Mouse (Mus musculus): ENCODE results near the gene Gas7. TPM values are rescaled to one million over a fixed set of nuclear protein-coding genes. Genes with fewer than 3 reads are reported as not detected.

The Gas7 gene
- polyA plus RNA-seq, 1 experiment from 2014 or later: 27.0 TPM

GRCm38 (mm10) chr11:67496796-67497195, 41.6 kb downstream of the Gas7 start:
- Histone ChIP-seq H3K4me3 (no peak overlapping the region), H3K27me3 (no peaks in the 10 kb centered on the region), H3K9ac (no peak overlapping the region), H3K36me3 (no peaks in the 10 kb centered on the region), H3K4me2 (no peak overlapping the region), H3K4me1 (no peaks in the 10 kb centered on the region), H3K27ac (no peak overlapping the region), H3K9me3 (no peaks in the 10 kb centered on the region)
- 72% methylated on average over 1 of the region's 1 CpGs for WGBS
- ATAC-seq (ENCODE audit: insufficient number of reproducible peaks, low FRiP score, low TSS enrichment, low read depth): no peak

GRCm38 (mm10) chr11:67500115-67500514, 44.9 kb downstream of the Gas7 start:
- Histone ChIP-seq H3K9me3 (no peaks in the 10 kb centered on the region), H3K4me1 (no peaks in the 10 kb centered on the region), H3K36me3 (no peaks in the 10 kb centered on the region), H3K27me3 (no peaks in the 10 kb centered on the region), H3K4me3 (no peak overlapping the region), H3K9ac (no peak overlapping the region), H3K27ac (no peak overlapping the region), H3K4me2 (no peak overlapping the region)
- ATAC-seq (ENCODE audit: insufficient number of reproducible peaks, low FRiP score, low TSS enrichment, low read depth): no peak
- WGBS: 88% methylated on average over 2 of the region's 2 CpGs

GRCm38 (mm10) chr11:67501468-67502244, 46.4 kb downstream of the Gas7 start:
- H3K4me3 ChIP-seq: no peak overlapping the region
- H3K9me3 ChIP-seq: no peaks in the 10 kb centered on the region
- H3K4me2 ChIP-seq: no peak overlapping the region
- H3K9ac ChIP-seq: no peak overlapping the region
- H3K27ac ChIP-seq: no peak overlapping the region
- no peaks in the 10 kb centered on the region for H3K27me3 ChIP-seq
- 70% methylated on average over 7 of the region's 7 CpGs for WGBS
- ATAC-seq (ENCODE audit: insufficient number of reproducible peaks, low FRiP score, low TSS enrichment, low read depth): no peak
- no peaks in the 10 kb centered on the region for H3K36me3 ChIP-seq
- H3K4me1 ChIP-seq: no peaks in the 10 kb centered on the region

- Histone ChIP-seq H3K36me3 (no peaks in the 10 kb centered on the region), H3K9me3 (no peaks in the 10 kb centered on the region), H3K9ac (no peak overlapping the region), H3K4me1 (no peaks in the 10 kb centered on the region), H3K4me2 (no peak overlapping the region), H3K4me3 (no peak overlapping the region), H3K27ac (no peak overlapping the region), H3K27me3 (no peaks in the 10 kb centered on the region)
- WGBS: 80% methylated on average over 1 of the region's 1 CpGs
- no peak for ATAC-seq (ENCODE audit: insufficient number of reproducible peaks, low FRiP score, low TSS enrichment, low read depth)
Measured at GRCm38 (mm10) chr11:67509219-67509876, 54.1 kb downstream of the Gas7 start.

- Histone ChIP-seq H3K27ac (no peak overlapping the region), H3K9ac (no peak overlapping the region), H3K36me3 (no peaks in the 10 kb centered on the region), H3K4me2 (no peak overlapping the region), H3K9me3 (no peaks in the 10 kb centered on the region), H3K4me1 (peaks cover 8% of the 10 kb centered on the region), H3K4me3 (no peak overlapping the region), H3K27me3 (no peaks in the 10 kb centered on the region)
- no peak for ATAC-seq (ENCODE audit: insufficient number of reproducible peaks, low FRiP score, low TSS enrichment, low read depth)
- WGBS: 89% methylated on average over 4 of the region's 4 CpGs
Measured at GRCm38 (mm10) chr11:67510831-67511230, 55.6 kb downstream of the Gas7 start.

- no peak overlapping the region for H3K4me2 ChIP-seq
- H3K4me3 ChIP-seq: no peak overlapping the region
- no peak overlapping the region for H3K9ac ChIP-seq
- H3K27ac ChIP-seq: no peak overlapping the region
- no peaks in the 10 kb centered on the region for H3K9me3 ChIP-seq
- ATAC-seq (ENCODE audit: insufficient number of reproducible peaks, low FRiP score, low TSS enrichment, low read depth): no peak
- no peaks in the 10 kb centered on the region for H3K27me3 ChIP-seq
- H3K36me3 ChIP-seq: no peaks in the 10 kb centered on the region
- whole genome bisulfite sequencing: 84% methylated on average over 4 of the region's 4 CpGs
- H3K4me1 ChIP-seq: peaks cover 15% of the 10 kb centered on the region
Measured at GRCm38 (mm10) chr11:67513001-67513400, 57.8 kb downstream of the Gas7 start.

- H3K4me1 ChIP-seq: peaks cover 15% of the 10 kb centered on the region
- H3K9me3 ChIP-seq: no peaks in the 10 kb centered on the region
- no peak overlapping the region for H3K9ac ChIP-seq
- H3K4me2 ChIP-seq: no peak overlapping the region
- no peaks in the 10 kb centered on the region for H3K27me3 ChIP-seq
- 88% methylated on average over 8 of the region's 8 CpGs for WGBS
- H3K36me3 ChIP-seq: no peaks in the 10 kb centered on the region
- ATAC-seq (ENCODE audit: insufficient number of reproducible peaks, low FRiP score, low TSS enrichment, low read depth): no peak
- no peak overlapping the region for H3K27ac ChIP-seq
- H3K4me3 ChIP-seq: no peak overlapping the region
Measured at GRCm38 (mm10) chr11:67514401-67514800, 59.2 kb downstream of the Gas7 start.

GRCm38 (mm10) chr11:67515020-67515911, 60.0 kb downstream of the Gas7 start:
- Histone ChIP-seq H3K4me2 (no peak overlapping the region), H3K4me3 (no peak overlapping the region), H3K4me1 (peaks cover 15% of the 10 kb centered on the region), H3K27ac (peak overlapping the region; percentile 69), H3K36me3 (no peaks in the 10 kb centered on the region), H3K27me3 (no peaks in the 10 kb centered on the region), H3K9ac (no peak overlapping the region), H3K9me3 (no peaks in the 10 kb centered on the region)
- ATAC-seq (ENCODE audit: insufficient number of reproducible peaks, low FRiP score, low TSS enrichment, low read depth): peak; percentile 42; the same call in 1 of the 2 replicates
- WGBS: 33% methylated on average over 5 of the region's 5 CpGs

GRCm38 (mm10) chr11:67515912-67516305, 60.7 kb downstream of the Gas7 start:
- no peak for ATAC-seq (ENCODE audit: insufficient number of reproducible peaks, low FRiP score, low TSS enrichment, low read depth)
- Histone ChIP-seq H3K36me3 (no peaks in the 10 kb centered on the region), H3K27ac (peak overlapping the region; percentile 54; the same call in 1 of the 2 replicates), H3K9ac (no peak overlapping the region), H3K4me1 (peaks cover 15% of the 10 kb centered on the region), H3K4me3 (no peak overlapping the region), H3K27me3 (no peaks in the 10 kb centered on the region), H3K4me2 (no peak overlapping the region), H3K9me3 (no peaks in the 10 kb centered on the region)
- WGBS: 59% methylated on average over 3 of the region's 3 CpGs

GRCm38 (mm10) chr11:67517748-67518147, 62.5 kb downstream of the Gas7 start:
- Histone ChIP-seq H3K4me1 (peaks cover 15% of the 10 kb centered on the region), H3K9ac (no peak overlapping the region), H3K4me3 (no peak overlapping the region), H3K27ac (no peak overlapping the region), H3K27me3 (no peaks in the 10 kb centered on the region), H3K36me3 (no peaks in the 10 kb centered on the region), H3K4me2 (no peak overlapping the region), H3K9me3 (no peaks in the 10 kb centered on the region)
- ATAC-seq (ENCODE audit: insufficient number of reproducible peaks, low FRiP score, low TSS enrichment, low read depth): no peak
- 55% methylated on average over 2 of the region's 2 CpGs for WGBS

GRCm38 (mm10) chr11:67518985-67519384, 63.7 kb downstream of the Gas7 start:
- WGBS: 80% methylated on average over 8 of the region's 8 CpGs
- Histone ChIP-seq H3K27me3 (no peaks in the 10 kb centered on the region), H3K4me3 (no peak overlapping the region), H3K4me2 (no peak overlapping the region), H3K9ac (no peak overlapping the region), H3K36me3 (no peaks in the 10 kb centered on the region), H3K9me3 (no peaks in the 10 kb centered on the region), H3K4me1 (peaks cover 20% of the 10 kb centered on the region), H3K27ac (no peak overlapping the region)
- 0 out of 2 replicates have a peak, but pooled peaks have one; percentile 21 for ATAC-seq (ENCODE audit: insufficient number of reproducible peaks, low FRiP score, low TSS enrichment, low read depth)

GRCm38 (mm10) chr11:67522671-67523070, 67.4 kb downstream of the Gas7 start:
- no peaks in the 10 kb centered on the region for H3K9me3 ChIP-seq
- no peak overlapping the region for H3K4me3 ChIP-seq
- no peak overlapping the region for H3K27ac ChIP-seq
- WGBS: 78% methylated on average over 2 of the region's 2 CpGs
- no peak for ATAC-seq (ENCODE audit: insufficient number of reproducible peaks, low FRiP score, low TSS enrichment, low read depth)
- H3K4me2 ChIP-seq: no peak overlapping the region
- H3K27me3 ChIP-seq: no peaks in the 10 kb centered on the region
- no peaks in the 10 kb centered on the region for H3K36me3 ChIP-seq
- no peak overlapping the region for H3K9ac ChIP-seq
- peaks cover 31% of the 10 kb centered on the region for H3K4me1 ChIP-seq
